Mouse (Mus musculus) spleen, adult 2 months (tissue): ENCODE results near the gene Mlh1. TPM values are rescaled to one million over a fixed set of nuclear protein-coding genes. Genes with fewer than 3 reads are reported as not detected.

Source experiments
- DNase-seq, 2 experiments: peaks; one replicate each; pipeline versions ENCODE4 v3.0.0 to v3.0.0-alpha.2; 2012 to 2021; ENCODE audit warnings: low spot score in 2 of 2, low read depth in 1 of 2
- H3K27ac ChIP-seq: fragments of 200-500 bp; 2 replicates; pipeline ENCODE4 v1.5.1; 2012; ENCODE audit warnings: low read length, inconsistent platforms; ENCODE audit not compliant: insufficient read depth
- H3K27me3 ChIP-seq: fragments of 200-500 bp; 2 replicates; pipeline ENCODE4 v1.6.1; 2012; ENCODE audit warnings: mild to moderate bottlenecking, moderate library complexity, low read length, inconsistent platforms; ENCODE audit not compliant: control insufficient read depth, insufficient read depth
- H3K36me3 ChIP-seq: fragments of 200-500 bp; 2 replicates; pipeline ENCODE4 v1.6.1; 2012; ENCODE audit warnings: mild to moderate bottlenecking, low read length, inconsistent platforms; ENCODE audit not compliant: control insufficient read depth, insufficient read depth
- H3K4me1 ChIP-seq: fragments of 200-500 bp; 2 replicates; pipeline ENCODE4 v1.6.1; 2011; ENCODE audit warnings: inconsistent platforms; ENCODE audit not compliant: control insufficient read depth, insufficient read depth, insufficient read length
- H3K4me3 ChIP-seq: fragments of 200-500 bp; 2 replicates; pipeline ENCODE4 v1.5.1; 2011; ENCODE audit warnings: mild to moderate bottlenecking, inconsistent platforms; ENCODE audit not compliant: insufficient read depth, insufficient read length; ENCODE audit errors: extremely low read depth
- CTCF ChIP-seq: fragments of 200-500 bp; IDR thresholded peaks from 2 replicates; pipeline ENCODE4 v1.5.1; 2011; ENCODE audit warnings: mild to moderate bottlenecking, inconsistent platforms; ENCODE audit not compliant: insufficient read depth, insufficient read length, insufficient replicate concordance; ENCODE audit errors: extremely low read depth
- POLR2A ChIP-seq: fragments of 200-500 bp; IDR thresholded peaks from 2 replicates; pipeline ENCODE4 v1.6.1; 2011; ENCODE audit warnings: low read depth, low read length, inconsistent platforms
- WGBS: fragments of 180-500 bp; shearing (Covaris S2); methylation state at CpG from one replicate; pipeline ENCODE4 v1.1.7; 2018; 5-methylcytosine and 5-hydroxymethylcytosine counted together
- polyA plus RNA-seq: library from polyadenylated mRNA; depleted of rRNA; stranded (reverse); fragments of >200 nt; gene quantifications from 2 replicates; pipeline ENCODE4 v1.2.3, GENCODE M21; 2012; rRNA removed

Mlh1 gene
- 11.7 and 14.0 TPM in 2 replicates for polyA plus RNA-seq

- DNase-seq: peak; percentile 99 to 100
- H3K27ac ChIP-seq: peak within 1 kb of the TSS; percentile 90
- peak; percentile 96 for TF ChIP-seq POLR2A
- no peak for TF ChIP-seq CTCF
- H3K4me3 ChIP-seq: peak within 1 kb of the TSS; percentile 67
- no peaks in the 10 kb centered on the region for H3K27me3 ChIP-seq
- under 1% methylated on average over 63 of the region's 64 CpGs for WGBS
- H3K4me1 ChIP-seq: peaks cover 14% of the 10 kb centered on the region
- peaks cover 2% of the 10 kb centered on the region; the same call in 1 of the 2 replicates for H3K36me3 ChIP-seq
Observed at GRCm38 (mm10) chr9:111271434-111272160, at the start of gene Mlh1, which contains the start of gene Epm2aip1. TSS of gene Mlh1 (minus strand) at chr9:111271791. TSS of gene Epm2aip1 (plus strand) at chr9:111271929.

DNA sequence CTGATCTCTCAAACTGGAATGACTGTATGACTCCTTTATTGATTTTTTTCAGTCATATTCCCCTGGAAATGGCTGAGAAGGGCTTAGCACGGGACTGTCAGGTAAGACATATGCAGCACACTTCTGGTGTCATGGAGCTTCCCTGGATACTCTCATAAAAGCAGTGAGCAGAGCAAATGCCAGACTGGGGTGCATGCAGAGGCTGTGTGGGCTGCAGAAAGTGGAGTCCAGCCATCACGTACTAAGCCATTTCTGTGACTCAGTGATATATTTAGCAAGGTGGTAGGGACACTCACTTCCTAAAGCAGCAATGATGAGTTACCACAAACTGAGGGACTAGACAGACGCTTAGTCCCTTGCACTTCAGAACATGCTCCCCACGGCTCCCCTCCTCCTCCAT lies 49.3 kb upstream of the Mlh1 start:
- no peak for DNase-seq
- TF ChIP-seq POLR2A (no peak), CTCF (no peak)
- Histone ChIP-seq H3K27me3 (0 out of 2 replicates have a peak, but pooled peaks cover 2% of the 10 kb centered on the region), H3K27ac (no peak overlapping the region), H3K4me1 (no peaks in the 10 kb centered on the region), H3K36me3 (no peaks in the 10 kb centered on the region), H3K4me3 (no peak overlapping the region)
- 72% methylated on average over 4 of the region's 4 CpGs for WGBS

DNA sequence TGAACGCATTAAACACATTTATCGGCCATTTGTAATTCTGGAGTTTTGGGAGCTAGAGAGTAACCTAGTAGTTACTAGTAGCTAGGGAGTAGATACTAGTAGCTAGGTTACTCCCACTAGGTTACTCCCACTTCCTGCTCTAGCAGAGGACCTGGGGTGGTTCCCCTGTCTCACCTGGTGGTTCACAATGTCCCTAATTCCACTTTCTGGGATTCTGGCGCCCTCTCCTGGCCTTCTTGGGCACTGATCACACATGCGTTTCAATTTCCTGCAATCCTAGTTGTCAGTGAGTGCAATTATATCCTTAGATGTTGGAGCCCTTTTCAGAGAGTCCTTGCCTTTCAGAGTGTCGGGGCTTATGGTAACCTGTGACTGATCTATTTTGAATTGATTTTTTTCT lies 42.6 kb upstream of the Mlh1 start:
- TF ChIP-seq POLR2A (no peak), CTCF (peak; percentile 30; the same call in 1 of the 2 replicates)
- 35% methylated on average over 5 of the region's 5 CpGs for WGBS
- no peak overlapping the region for H3K27ac ChIP-seq
- no peak overlapping the region for H3K4me3 ChIP-seq
- H3K4me1 ChIP-seq: peaks cover 7% of the 10 kb centered on the region; the same call in 1 of the 2 replicates
- peaks cover 25% of the 10 kb centered on the region for H3K27me3 ChIP-seq
- H3K36me3 ChIP-seq: no peaks in the 10 kb centered on the region
- DNase-seq: peak in 1 of 2 experiments; percentile 13

GRCm38 (mm10) chr9:111313793-111314192 lies 42.2 kb upstream of the Mlh1 start:
- TF ChIP-seq CTCF (no peak), POLR2A (no peak)
- Histone ChIP-seq H3K27me3 (peaks cover 25% of the 10 kb centered on the region), H3K4me3 (no peak overlapping the region), H3K36me3 (no peaks in the 10 kb centered on the region), H3K4me1 (peaks cover 7% of the 10 kb centered on the region; the same call in 1 of the 2 replicates), H3K27ac (no peak overlapping the region)
- DNase-seq: no peak
- WGBS: 22% methylated on average over 5 of the region's 5 CpGs

DNA sequence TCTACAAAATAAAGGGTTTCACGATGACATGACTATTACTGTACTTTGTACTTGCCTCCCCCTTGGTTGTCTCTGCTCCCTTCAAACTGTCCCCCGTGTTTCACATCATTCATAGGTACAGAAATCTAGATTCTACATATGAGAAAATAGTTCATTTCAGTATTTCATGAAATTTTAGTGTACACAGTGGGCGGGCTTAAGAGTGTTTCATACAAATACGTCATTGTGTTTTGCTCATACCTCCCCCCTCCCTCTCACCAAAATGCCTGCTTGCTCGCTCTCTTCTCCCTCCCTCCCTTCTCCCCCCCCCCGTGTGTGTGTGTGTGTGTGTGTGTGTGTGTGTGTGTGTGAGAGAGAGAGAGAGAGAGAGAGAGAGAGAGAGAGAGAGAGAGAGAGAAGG lies 41.7 kb upstream of the Mlh1 start:
- Histone ChIP-seq H3K27ac (no peak overlapping the region), H3K4me1 (peaks cover 7% of the 10 kb centered on the region; the same call in 1 of the 2 replicates), H3K36me3 (no peaks in the 10 kb centered on the region), H3K27me3 (peaks cover 25% of the 10 kb centered on the region), H3K4me3 (no peak overlapping the region)
- WGBS: 10% methylated on average over 5 of the region's 6 CpGs
- TF ChIP-seq POLR2A (no peak), CTCF (no peak)
- DNase-seq: no peak

DNA sequence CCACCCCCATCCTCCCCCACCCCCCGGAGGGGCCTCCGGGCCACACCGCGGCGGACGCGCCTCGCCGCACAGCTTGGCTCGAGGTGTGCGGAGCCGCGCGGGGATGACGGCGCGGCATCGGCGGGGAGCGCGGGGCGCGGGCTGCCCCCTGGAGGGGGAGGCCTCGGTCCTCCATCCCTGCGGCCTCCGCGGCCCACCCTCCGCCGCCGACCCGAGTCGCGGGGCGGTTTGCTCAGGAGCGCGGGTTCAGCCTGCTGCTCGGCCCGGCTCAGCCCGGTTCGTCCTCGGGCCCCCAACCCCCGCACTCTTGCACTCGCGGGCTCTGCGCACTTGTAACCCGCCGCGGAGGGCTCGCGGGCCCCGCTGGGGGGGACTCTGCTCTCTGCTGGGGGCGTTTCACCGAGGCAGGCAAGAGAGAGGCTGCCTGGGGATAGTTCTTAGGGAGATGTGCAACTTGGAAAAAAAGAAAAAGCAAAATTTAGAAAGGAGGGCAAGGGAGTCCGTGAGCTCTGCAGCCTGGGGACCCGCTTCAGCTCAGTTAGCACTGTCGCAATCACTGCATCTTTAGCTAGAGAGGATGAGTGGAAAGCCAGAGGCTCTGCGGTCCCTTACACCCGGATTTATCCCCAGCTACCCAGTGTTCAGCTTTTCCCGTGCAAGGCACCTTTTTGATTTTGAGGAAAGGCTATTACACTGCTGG lies 41.0 kb upstream of the Mlh1 start:
- WGBS: 2% methylated on average over 52 of the region's 59 CpGs
- peaks cover 25% of the 10 kb centered on the region for H3K27me3 ChIP-seq
- H3K27ac ChIP-seq: no peak overlapping the region
- H3K4me1 ChIP-seq: peaks cover 7% of the 10 kb centered on the region; the same call in 1 of the 2 replicates
- DNase-seq: no peak
- H3K4me3 ChIP-seq: no peak overlapping the region
- no peaks in the 10 kb centered on the region for H3K36me3 ChIP-seq
- no peak for TF ChIP-seq CTCF
- TF ChIP-seq POLR2A: no peak

- peaks cover 25% of the 10 kb centered on the region for H3K27me3 ChIP-seq
- no peak for TF ChIP-seq CTCF
- TF ChIP-seq POLR2A: no peak
- WGBS: 5% methylated on average over 81 of the region's 98 CpGs
- no peak for DNase-seq
- H3K4me1 ChIP-seq: peaks cover 7% of the 10 kb centered on the region; the same call in 1 of the 2 replicates
- no peak overlapping the region for H3K27ac ChIP-seq
- no peaks in the 10 kb centered on the region for H3K36me3 ChIP-seq
- H3K4me3 ChIP-seq: no peak overlapping the region
Observed at GRCm38 (mm10) chr9:111311843-111312441, 40.4 kb upstream of the Mlh1 start.
